Mouse (Mus musculus) MEL (cell line): Measurements from ENCODE around the gene Ahcyl2. TPM values are rescaled to one million over a fixed set of nuclear protein-coding genes. Genes with fewer than 3 reads are reported as not detected.

Experiments used
- DNase-seq: peaks from one replicate; pipeline ENCODE4 v3.0.0; 2011; ENCODE audit warnings: low read depth, low spot score
- H3K27ac ChIP-seq: 2 replicates; pipeline ENCODE4 v1.5.1; 2012; ENCODE audit warnings: low read depth, mild to moderate bottlenecking, control low read depth, low read length, moderate library complexity; ENCODE audit not compliant: control insufficient read depth
- H3K27me3 ChIP-seq, 2 experiments: fragments of 150-350 bp in 1 of 2; sonication (generic) in 1 of 2; 2 replicates each; pipeline ENCODE4 v1.6.1; 2012; ENCODE audit warnings: low read length in 2 of 2, mild to moderate bottlenecking in 2 of 2, improper control_type of control experiment in 1 of 2, moderate library complexity in 1 of 2; ENCODE audit not compliant: insufficient read depth in 2 of 2, control insufficient read depth in 1 of 2
- H3K36me3 ChIP-seq, 2 experiments: 2 replicates each; pipeline ENCODE4 v1.6.1; 2012 to 2014; ENCODE audit warnings: low read length in 2 of 2, improper control_type of control experiment in 1 of 2, inconsistent platforms in 1 of 2, mild to moderate bottlenecking in 1 of 2; ENCODE audit not compliant: insufficient read depth in 2 of 2, control insufficient read depth in 1 of 2
- H3K4me1 ChIP-seq, 2 experiments: fragments of 150-350 bp in 1 of 2; sonication (generic) in 1 of 2; 2 replicates each; pipeline ENCODE4 v1.6.1; 2012; ENCODE audit warnings: low read length in 2 of 2, improper control_type of control experiment in 1 of 2, mild to moderate bottlenecking in 1 of 2; ENCODE audit not compliant: insufficient read depth in 2 of 2, control insufficient read depth in 1 of 2
- H3K4me3 ChIP-seq, 2 experiments: fragments of 150-350 bp in 1 of 2; sonication (generic) in 1 of 2; 2 replicates each; pipeline ENCODE4 v1.5.1; 2012; ENCODE audit warnings: low read depth in 2 of 2, low read length in 2 of 2, mild to moderate bottlenecking in 2 of 2, moderate library complexity in 2 of 2, control low read depth in 1 of 2, improper control_type of control experiment in 1 of 2; ENCODE audit not compliant: control insufficient read depth in 1 of 2, insufficient read depth in 1 of 2
- H3K79me2 ChIP-seq: 2 replicates; pipeline ENCODE4 v1.6.1; 2012; ENCODE audit warnings: mild to moderate bottlenecking, low read length, moderate library complexity; ENCODE audit not compliant: control insufficient read depth, poor library complexity, insufficient read depth
- H3K9ac ChIP-seq: 2 replicates; pipeline ENCODE4 v1.6.1; 2012; ENCODE audit warnings: low read depth, mild to moderate bottlenecking, control low read depth, low read length, moderate library complexity; ENCODE audit not compliant: control insufficient read depth, poor library complexity, severe bottlenecking
- H3K9me3 ChIP-seq: fragments of 150-350 bp; sonication (generic); replicated peaks from 2 replicates; pipeline ENCODE4 v1.6.1; 2012; ENCODE audit warnings: mild to moderate bottlenecking, low read length, improper control_type of control experiment, moderate library complexity; ENCODE audit not compliant: insufficient read depth
- BHLHE40 ChIP-seq: IDR thresholded peaks from 2 replicates; pipeline ENCODE4 v1.6.1; 2012; ENCODE audit warnings: low read depth, mild to moderate bottlenecking, inconsistent platforms, low read length, improper control_type of control experiment, borderline replicate concordance
- CHD2 ChIP-seq: IDR thresholded peaks from 2 replicates; pipeline ENCODE4 v1.6.1; 2011; ENCODE audit warnings: low read length, improper control_type of control experiment
- E2F4 ChIP-seq: IDR thresholded peaks from 2 replicates; pipeline ENCODE4 v1.6.1; 2011; ENCODE audit warnings: low read depth, low read length, improper control_type of control experiment, borderline replicate concordance
- GATA1 ChIP-seq: IDR thresholded peaks from 2 replicates; pipeline ENCODE4 v1.6.1; 2011; ENCODE audit warnings: low read depth, low read length, improper control_type of control experiment
- MAX ChIP-seq: IDR thresholded peaks from 2 replicates; pipeline ENCODE4 v1.6.1; 2011; ENCODE audit warnings: low read length, improper control_type of control experiment
- MAZ ChIP-seq: IDR thresholded peaks from 2 replicates; pipeline ENCODE4 v1.6.1; 2012; ENCODE audit warnings: low read depth, mild to moderate bottlenecking, inconsistent platforms, low read length, improper control_type of control experiment
- MEF2A ChIP-seq: IDR thresholded peaks from 2 replicates; pipeline ENCODE4 v1.6.1; 2014; ENCODE audit warnings: low read depth, mild to moderate bottlenecking, inconsistent platforms, low read length, improper control_type of control experiment; ENCODE audit not compliant: poor library complexity, insufficient replicate concordance, severe bottlenecking; ENCODE audit errors: extremely low read depth
- MXI1 ChIP-seq: IDR thresholded peaks from 2 replicates; pipeline ENCODE4 v1.6.1; 2011; ENCODE audit warnings: mild to moderate bottlenecking, low read depth, low read length, improper control_type of control experiment
- MYC ChIP-seq: IDR thresholded peaks from 2 replicates; pipeline ENCODE4 v1.6.1; 2011; ENCODE audit warnings: low read depth, mild to moderate bottlenecking, low read length, improper control_type of control experiment, moderate library complexity
- NELFE ChIP-seq: IDR thresholded peaks from 2 replicates; pipeline ENCODE4 v1.6.1; 2011; ENCODE audit warnings: low read depth, low read length, improper control_type of control experiment
- NRF1 ChIP-seq: IDR thresholded peaks from 2 replicates; pipeline ENCODE4 v1.6.1; 2014; ENCODE audit warnings: low read depth, mild to moderate bottlenecking, inconsistent platforms, low read length, improper control_type of control experiment, moderate library complexity; ENCODE audit not compliant: poor library complexity, insufficient read depth, severe bottlenecking
- POLR2A ChIP-seq, 2 experiments: IDR thresholded peaks; 2 replicates each; pipeline ENCODE4 v1.6.1; 2011 to 2012; ENCODE audit warnings: low read length in 2 of 2, mild to moderate bottlenecking in 2 of 2, control low read depth in 1 of 2, improper control_type of control experiment in 1 of 2, low read depth in 1 of 2, moderate library complexity in 1 of 2; ENCODE audit not compliant: control insufficient read depth in 1 of 2, insufficient read depth in 1 of 2, poor library complexity in 1 of 2
- POLR2AphosphoS2 ChIP-seq: IDR thresholded peaks from 2 replicates; pipeline ENCODE4 v1.6.1; 2011; ENCODE audit warnings: low read length, improper control_type of control experiment
- POLR2AphosphoS5 ChIP-seq: IDR thresholded peaks from 2 replicates; pipeline ENCODE4 v1.6.1; 2012; ENCODE audit warnings: low read depth, borderline replicate concordance, mild to moderate bottlenecking, inconsistent platforms, low read length, moderate library complexity, mixed read lengths
- RAD21 ChIP-seq: IDR thresholded peaks from 2 replicates; pipeline ENCODE4 v1.6.1; 2011; ENCODE audit warnings: mild to moderate bottlenecking, low read depth, low read length, improper control_type of control experiment
- RCOR1 ChIP-seq: IDR thresholded peaks from 2 replicates; pipeline ENCODE4 v1.6.1; 2012; ENCODE audit warnings: low read depth, mild to moderate bottlenecking, inconsistent platforms, low read length, improper control_type of control experiment
- SIN3A ChIP-seq: IDR thresholded peaks from 2 replicates; pipeline ENCODE4 v1.6.1; 2012; ENCODE audit warnings: low read length, improper control_type of control experiment, inconsistent platforms
- TBP ChIP-seq: IDR thresholded peaks from 2 replicates; pipeline ENCODE4 v1.8.0; 2011; ENCODE audit warnings: low read depth, low read length, improper control_type of control experiment
- TCF12 ChIP-seq: IDR thresholded peaks from 2 replicates; pipeline ENCODE4 v1.6.1; 2014; ENCODE audit warnings: low read depth, mild to moderate bottlenecking, inconsistent platforms, low read length, improper control_type of control experiment, moderate library complexity
- UBTF ChIP-seq: IDR thresholded peaks from 2 replicates; pipeline ENCODE4 v1.6.1; 2012; ENCODE audit warnings: low read depth, mild to moderate bottlenecking, inconsistent platforms, low read length, improper control_type of control experiment, moderate library complexity, borderline replicate concordance; ENCODE audit not compliant: insufficient read depth
- ZC3H11A ChIP-seq: IDR thresholded peaks from 2 replicates; pipeline ENCODE4 v1.6.1; 2012; ENCODE audit warnings: low read depth, mild to moderate bottlenecking, inconsistent platforms, low read length, improper control_type of control experiment
- ZMIZ1 ChIP-seq: IDR thresholded peaks from 2 replicates; pipeline ENCODE4 v1.6.1; 2012; ENCODE audit warnings: low read depth, mild to moderate bottlenecking, inconsistent platforms, low read length, improper control_type of control experiment, moderate library complexity
- polyA plus RNA-seq, 2 experiments: library from polyadenylated mRNA; stranded (reverse) in 1 of 2; unstranded in 1 of 2; fragments of >175 nt in 1 of 2; fragments of >200 nt in 1 of 2; gene quantifications; 2 replicates each; pipeline versions ENCODE4 v1.2.1 to v1.2.4; 2012; ENCODE audit warnings: low replicate concordance in 2 of 2, low read depth in 1 of 2; ENCODE audit not compliant: insufficient read length in 2 of 2, insufficient read depth in 1 of 2, missing spikeins in 1 of 2
- total RNA-seq: library from RNA; depleted of rRNA; stranded (reverse); fragments of 300-350 nt; gene quantifications from 2 replicates; pipeline ENCODE4 v1.2.3, GENCODE M21; 2012

The Ahcyl2 gene
- total and polyA plus RNA-seq, 3 experiments = 16.9 to 17.0 TPM; not detected in 1

DNA sequence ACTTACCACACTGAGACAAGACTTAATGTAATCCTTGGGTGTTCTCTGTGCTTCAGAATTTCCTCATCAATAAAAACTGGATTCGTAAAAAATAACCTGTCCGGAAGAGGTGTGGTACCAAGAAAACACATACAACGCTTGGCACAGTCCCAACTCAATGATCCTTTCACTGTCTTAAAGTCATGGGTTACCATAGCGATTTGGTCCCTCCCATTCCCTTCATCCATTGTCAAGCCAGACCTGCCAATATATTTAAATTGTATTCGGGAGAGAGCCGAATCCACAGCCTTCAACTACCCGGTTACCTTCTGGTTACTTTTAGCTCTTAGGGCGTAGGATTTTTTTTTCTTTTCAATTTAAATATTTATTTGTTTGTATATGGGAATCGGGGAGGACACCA lies 148.0 kb downstream of the Ahcyl2 start:
- no peak for DNase-seq
- H3K27me3 ChIP-seq = peaks cover 3 to 6% of the 10 kb centered on the region in 2 experiments; a peak in 2 of 4 replicates
- H3K79me2 ChIP-seq = no peaks in the 10 kb centered on the region; the same call in 1 of the 2 replicates
- no peak for TF ChIP-seq TBP
- no peak for TF ChIP-seq BHLHE40
- TF ChIP-seq RCOR1 = no peak
- no peak for TF ChIP-seq E2F4
- TF ChIP-seq NRF1 = no peak
- TF ChIP-seq MAX = no peak
- TF ChIP-seq POLR2AphosphoS2 = no peak
- no peak for TF ChIP-seq ZMIZ1
- no peak for TF ChIP-seq GATA1
- TF ChIP-seq TCF12 = no peak
- no peak for TF ChIP-seq POLR2AphosphoS5
- TF ChIP-seq ZC3H11A = no peak
- TF ChIP-seq MEF2A = no peak
- TF ChIP-seq UBTF = no peak
- TF ChIP-seq MAZ = no peak
- no peak for TF ChIP-seq MXI1
- H3K9me3 ChIP-seq = no peaks in the 10 kb centered on the region
- no peak overlapping the region for H3K27ac ChIP-seq
- H3K36me3 ChIP-seq = no peaks in the 10 kb centered on the region
- peak overlapping the region in 1 of 2 experiments; percentile 87; a peak in 1 of 4 replicates for H3K4me3 ChIP-seq
- H3K4me1 ChIP-seq = peaks cover 0 to 3% of the 10 kb centered on the region in 2 experiments; a peak in 1 of 4 replicates
- no peak overlapping the region for H3K9ac ChIP-seq

GRCm38 (mm10) chr6:29916530-29917382 lies 148.9 kb downstream of the Ahcyl2 start, which contains the start of gene Strip2:
TSS of gene Strip2 (plus strand) at chr6:29917012.
- Histone ChIP-seq H3K36me3 (no peaks in the 10 kb centered on the region), H3K27ac (no peak within 1 kb of the TSS), H3K79me2 (no peaks in the 10 kb centered on the region; the same call in 1 of the 2 replicates), H3K27me3 (peaks cover 3 to 6% of the 10 kb centered on the region in 2 experiments; a peak in 2 of 4 replicates), H3K4me1 (peaks cover 0 to 3% of the 10 kb centered on the region in 2 experiments; a peak in 1 of 4 replicates), H3K9me3 (no peaks in the 10 kb centered on the region), H3K9ac (peak within 1 kb of the TSS; percentile 80), H3K4me3 (peak within 1 kb of the TSS; percentile 86 to 87)
- peak; percentile 51; the same call in 1 of the 2 replicates for TF ChIP-seq MXI1
- TF ChIP-seq MYC = no peak
- peak; percentile 5; the same call in 1 of the 2 replicates for TF ChIP-seq NELFE
- TF ChIP-seq CHD2 = 0 out of 2 replicates have a peak, but pooled peaks have one; percentile 13
- no peak for TF ChIP-seq RAD21
- TF ChIP-seq TCF12 = peak; percentile 53; the same call in 1 of the 2 replicates
- 0 out of 2 replicates have a peak, but pooled peaks have one; percentile 87 for TF ChIP-seq UBTF
- peak in 1 of 2 experiments; percentile 46; a peak in 1 of 4 replicates for TF ChIP-seq POLR2A (IDR thresholded peaks at IDR 0.05; ENCODE audit: control insufficient read depth in 1 of 2, insufficient read depth in 1 of 2, low read depth in 1 of 2, low read length in 2 of 2, poor library complexity in 1 of 2)
- no peak for TF ChIP-seq MAZ
- peak; percentile 69 for TF ChIP-seq TBP
- no peak for TF ChIP-seq RCOR1
- TF ChIP-seq SIN3A = peak; percentile 63
- peak; percentile 93 for DNase-seq
